Mouse (Mus musculus): ENCODE measurements around the gene Hcn1.

DNA sequence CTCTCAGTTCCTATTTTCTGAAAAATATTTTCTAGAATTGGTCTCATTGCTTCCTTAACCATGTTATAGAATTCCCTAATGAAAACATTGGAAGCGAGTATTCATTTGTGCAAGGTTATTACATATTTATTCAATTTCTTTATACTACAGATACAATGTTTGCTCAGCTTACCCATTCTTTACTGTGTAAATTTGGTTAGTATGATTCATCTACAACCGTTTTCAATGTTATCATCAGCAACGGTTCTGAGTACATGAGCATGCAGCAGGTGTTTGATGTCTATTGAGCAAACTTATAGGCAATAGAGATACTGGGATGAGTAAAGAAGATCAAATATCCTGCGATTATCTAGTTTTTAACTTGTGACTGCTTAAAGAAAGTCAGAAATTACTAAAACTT is 327.6 kb downstream of the Hcn1 start:
- TF ChIP-seq CTCF (IDR thresholded peaks at IDR 0.05; ENCODE audit: low read depth, low read length) (no peak), POLR2A (IDR thresholded peaks at IDR 0.05; ENCODE audit: insufficient read depth, low read length) (no peak), EP300 (IDR thresholded peaks at IDR 0.05; ENCODE audit: insufficient read depth, low read depth, low read length) (no peak)

All from ES-Bruce4 (cell line).